Mouse (Mus musculus): ENCODE results near the gene Ganab. TPM values are rescaled to one million over a fixed set of nuclear protein-coding genes. Genes with fewer than 3 reads are reported as not detected.

Ganab gene
- polyA plus RNA-seq, 1 experiment, result 95.2 TPM

GRCm38 (mm10) chr19:8962256-8962655 is 64.4 kb downstream of the Ganab start:
- DNase-seq (ENCODE audit: extremely low spot score in 1 of 2, low spot score in 1 of 2), result no peak

GRCm38 (mm10) chr19:8965075-8965474 is 67.2 kb downstream of the Ganab start:
- no peak for DNase-seq (ENCODE audit: extremely low spot score in 1 of 2, low spot score in 1 of 2)

- DNase-seq (ENCODE audit: extremely low spot score in 1 of 2, low spot score in 1 of 2), result no peak
Measured at GRCm38 (mm10) chr19:8965771-8966170, 67.9 kb downstream of the Ganab start.

GRCm38 (mm10) chr19:8966198-8966589 is 68.3 kb downstream of the Ganab start:
- DNase-seq (ENCODE audit: extremely low spot score in 1 of 2, low spot score in 1 of 2), result no peak

Other genes starting within 250 kb of the Ganab start
- 78.1 and 81.1 TPM in 2 replicates for gene Chrm1, start 234.3 kb upstream of the Ganab start, polyA plus RNA-seq (2012; rRNA removed)
- gene Slc3a2, start 174.7 kb upstream of the Ganab start, polyA plus RNA-seq (2012; rRNA removed), result 183 and 188 TPM in 2 replicates
- 48.9 and 49.2 TPM in 2 replicates for gene Wdr74, start 162.2 kb upstream of the Ganab start, polyA plus RNA-seq (2012; rRNA removed)
- gene 1700092M07Rik, start 157.4 kb upstream of the Ganab start, polyA plus RNA-seq (2012; rRNA removed), result 0.34 and 0.92 TPM in 2 replicates
- gene Stx5a, start 156.7 kb upstream of the Ganab start, polyA plus RNA-seq (2012; rRNA removed), result 111 and 130 TPM in 2 replicates
- gene Nxf1, start 141.0 kb upstream of the Ganab start, polyA plus RNA-seq (2012; rRNA removed), result 128 and 139 TPM in 2 replicates
- gene Tmem223, start 127.1 kb upstream of the Ganab start, polyA plus RNA-seq (2012; rRNA removed), result 124 and 140 TPM in 2 replicates
- 16.9 and 18.1 TPM in 2 replicates for gene Tmem179b, start 123.6 kb upstream of the Ganab start, polyA plus RNA-seq (2012; rRNA removed)
- 15.8 and 17.4 TPM in 2 replicates for gene Taf6l, start 111.7 kb upstream of the Ganab start, polyA plus RNA-seq (2012; rRNA removed)
- 159 and 171 TPM in 2 replicates for gene Polr2g, start 99.5 kb upstream of the Ganab start, polyA plus RNA-seq (2012; rRNA removed)
- gene Zbtb3, start 95.5 kb upstream of the Ganab start, polyA plus RNA-seq (2012; rRNA removed), result 3.8 and 4.6 TPM in 2 replicates
- gene Ttc9c, start 78.7 kb upstream of the Ganab start, polyA plus RNA-seq (2012; rRNA removed), result 27.2 and 30.9 TPM in 2 replicates
- gene Hnrnpul2, start 78.1 kb upstream of the Ganab start, polyA plus RNA-seq (2012; rRNA removed), result 92.6 and 96.8 TPM in 2 replicates
- gene AC129217.1, start 68.3 kb upstream of the Ganab start, polyA plus RNA-seq (2012; rRNA removed), result not detected in 2 replicates
- 122 and 130 TPM in 2 replicates for gene Bscl2, start 60.6 kb upstream of the Ganab start, polyA plus RNA-seq (2012; rRNA removed)
- 248 and 262 TPM in 2 replicates for gene Gng3, start 58.9 kb upstream of the Ganab start, polyA plus RNA-seq (2012; rRNA removed)
- 0.96 and 1.2 TPM in 2 replicates for gene Lrrn4cl, start 47.3 kb upstream of the Ganab start, polyA plus RNA-seq (2012; rRNA removed)
- 129 and 137 TPM in 2 replicates for gene Ubxn1, start 26.6 kb upstream of the Ganab start, polyA plus RNA-seq (2012; rRNA removed)
- 67.7 and 70.4 TPM in 2 replicates for gene Uqcc3, start 17.1 kb upstream of the Ganab start, polyA plus RNA-seq (2012; rRNA removed)
- 3.7 and 4.0 TPM in 2 replicates for gene Lbhd1, start 14.3 kb upstream of the Ganab start, polyA plus RNA-seq (2012; rRNA removed)
- not detected in 2 replicates for gene Gm49403, start 14.1 kb upstream of the Ganab start, polyA plus RNA-seq (2012; rRNA removed)
- 36.6 and 41.3 TPM in 2 replicates for gene 1810009A15Rik, start 9.2 kb upstream of the Ganab start, polyA plus RNA-seq (2012; rRNA removed)
- not detected in 2 replicates for gene Gm49416, start 9.1 kb upstream of the Ganab start, polyA plus RNA-seq (2012; rRNA removed)
- 14.8 and 15.8 TPM in 2 replicates for gene Ints5, start 5.1 kb upstream of the Ganab start, polyA plus RNA-seq (2012; rRNA removed)
- 190 and 210 TPM in 2 replicates for gene B3gat3, start 22.3 kb downstream of the Ganab start, polyA plus RNA-seq (2012; rRNA removed)
- 8.3 and 9.6 TPM in 2 replicates for gene Rom1, start 31.3 kb downstream of the Ganab start, polyA plus RNA-seq (2012; rRNA removed)
- gene Eml3, start 31.5 kb downstream of the Ganab start, polyA plus RNA-seq (2012; rRNA removed), result 13.9 and 14.1 TPM in 2 replicates
- 27.6 and 31.0 TPM in 2 replicates for gene Mta2, start 43.8 kb downstream of the Ganab start, polyA plus RNA-seq (2012; rRNA removed)
- gene Tut1, start 55.8 kb downstream of the Ganab start, polyA plus RNA-seq (2012; rRNA removed), result 19.6 and 20.5 TPM in 2 replicates
- 257 and 281 TPM in 2 replicates for gene Eef1g, start 69.0 kb downstream of the Ganab start, polyA plus RNA-seq (2012; rRNA removed)
- gene Ahnak, start 91.2 kb downstream of the Ganab start, polyA plus RNA-seq (2012; rRNA removed), result 6.8 and 7.5 TPM in 2 replicates
- gene Scgb1a1, start 189.9 kb downstream of the Ganab start, polyA plus RNA-seq (2012; rRNA removed), result 0.42 and 0.44 TPM in 2 replicates
- 83.1 and 90.4 TPM in 2 replicates for gene Asrgl1, start 237.6 kb downstream of the Ganab start, polyA plus RNA-seq (2012; rRNA removed)